Mouse (Mus musculus): Measurements from ENCODE around the gene Gm14459.
"Not testable (repeated sequence)": the region's sequence is repeated elsewhere in the genome, so short reads cannot be mapped to it uniquely, and the experiment has no call there.

Gene Gm14459

GRCm38 (mm10) chrX:8524854-8525253, at the start of gene Gm14459:
TSS of gene Gm14459 (minus strand) at chrX:8524954.
- DNase-seq (ENCODE audit: low spot score), result no peak

- not testable (repeated sequence) for DNase-seq (ENCODE audit: low spot score)
These were observed 23.4 kb upstream of the Gm14459 start, which contains the start of gene Ssxb6 for GRCm38 (mm10) chrX:8548155-8548554. TSS of gene Ssxb6 (minus strand) at chrX:8548255.
